Mouse (Mus musculus) liver, adult 2 months (tissue): ENCODE results near the gene Tfap2d.

Source experiments
- CTCF ChIP-seq: fragments of 200-500 bp; IDR thresholded peaks from 2 replicates; pipeline ENCODE4 v1.5.1; 2011; ENCODE audit warnings: low read depth, low read length, control low read depth
- POLR2A ChIP-seq: fragments of 200-500 bp; IDR thresholded peaks from 2 replicates; pipeline ENCODE4 v1.6.1; 2011; ENCODE audit warnings: low read length, control low read depth; ENCODE audit not compliant: insufficient read depth; ENCODE audit errors: extremely low read depth

DNA sequence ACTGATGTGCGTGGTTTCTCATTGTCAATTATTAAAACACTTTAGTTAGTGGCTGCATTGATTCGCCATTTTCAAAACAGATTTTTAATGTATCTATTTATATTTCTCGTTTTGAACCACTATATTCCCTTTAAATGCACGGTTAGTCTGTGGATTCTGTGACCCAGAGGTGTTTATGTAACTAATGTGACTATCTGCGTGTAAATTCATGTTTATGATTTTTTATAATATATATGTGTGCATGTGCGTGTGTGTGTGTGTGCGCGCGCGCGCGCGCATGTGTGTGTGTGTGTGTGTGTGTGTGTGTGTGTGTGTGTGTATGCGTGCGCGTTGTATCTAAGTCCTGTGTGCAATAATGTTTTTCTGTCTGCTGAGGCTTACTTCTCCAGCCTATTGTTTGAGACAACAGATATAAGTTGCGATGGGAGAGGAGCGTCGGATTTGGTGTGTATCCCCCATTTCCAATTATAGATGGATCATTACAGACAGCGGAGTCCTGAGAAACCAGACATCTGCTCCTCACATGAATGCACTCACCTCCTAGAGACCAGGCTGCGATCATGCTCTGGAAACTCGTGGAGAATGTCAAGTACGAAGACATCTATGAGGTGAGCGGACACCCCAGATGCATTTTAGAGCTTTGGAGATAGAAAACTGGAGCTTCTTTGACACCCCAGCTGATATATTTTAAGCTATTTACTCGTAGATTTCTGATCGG, 106.0 kb downstream of the Tfap2d start, which contains the start of gene Tfap2b:
- TF ChIP-seq CTCF (no peak), POLR2A (no peak)
